Mouse (Mus musculus): Measurements from ENCODE around the gene Ciart.
A peak's percentile ranks its signal among the peaks of the same experiment; 100 is the strongest.
"Not testable (repeated sequence)": the region's sequence is repeated elsewhere in the genome, so short reads cannot be mapped to it uniquely, and the experiment has no call there.

Ciart gene

DNA sequence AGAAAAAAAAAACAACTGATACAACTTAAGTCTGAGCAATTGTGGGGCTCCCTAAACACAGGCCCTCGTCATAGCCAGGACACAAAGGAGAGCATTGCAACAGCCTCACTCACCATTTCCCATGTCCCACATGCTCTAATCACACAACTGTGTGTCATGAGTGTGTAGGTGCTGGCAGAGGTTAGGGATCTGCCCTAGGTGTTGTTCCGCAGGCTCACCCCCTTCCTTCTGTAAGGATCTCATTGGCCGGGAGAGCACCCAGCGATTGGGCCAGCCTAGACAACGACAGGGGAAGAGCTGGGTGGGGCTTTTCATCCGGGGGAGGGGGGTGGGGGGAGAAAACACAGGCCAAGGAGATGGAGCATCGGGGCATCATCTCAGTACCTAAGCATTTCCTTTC lies 18.5 kb downstream of the Ciart start:
- no peak for DNase-seq

DNA sequence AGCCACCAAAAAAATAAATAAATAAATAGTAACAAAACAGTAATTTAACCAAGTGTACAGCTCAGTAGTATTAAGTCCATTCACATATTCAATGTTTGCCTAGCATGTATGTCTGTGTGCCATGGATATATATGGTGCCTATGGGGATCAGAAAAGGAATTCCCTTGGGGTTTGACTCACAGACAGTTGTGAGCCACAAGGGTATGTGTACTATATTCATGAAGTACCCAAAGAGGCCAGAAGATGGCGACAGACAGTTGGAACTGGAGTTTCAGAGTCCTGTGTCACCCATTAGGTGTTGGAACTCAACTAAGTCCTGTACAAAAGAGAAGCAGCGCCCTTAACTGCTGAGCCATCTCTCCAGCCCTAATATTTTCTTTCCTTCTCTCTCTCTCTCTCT lies 20.3 kb downstream of the Ciart start:
- DNase-seq = peak; percentile 81

DNA sequence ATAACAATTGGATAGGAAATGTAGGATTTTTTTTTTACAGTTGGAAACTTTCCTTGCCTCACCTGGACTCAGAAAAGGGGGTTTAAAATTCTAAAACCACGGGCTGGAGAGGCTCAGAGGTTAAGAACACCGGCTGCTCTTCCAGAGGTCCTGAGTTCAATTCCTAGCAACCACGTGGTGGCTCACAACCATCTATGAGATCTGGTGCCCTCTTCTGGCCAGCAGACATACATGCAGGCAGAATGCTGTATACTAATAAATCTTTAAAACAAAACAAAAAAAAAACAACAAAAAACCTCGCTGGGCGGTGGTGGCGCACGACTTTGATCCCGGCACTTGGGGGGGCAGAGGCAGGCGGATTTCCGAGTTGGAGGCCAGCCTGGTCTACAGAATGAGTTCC lies 20.8 kb downstream of the Ciart start:
- no peak for DNase-seq

DNA sequence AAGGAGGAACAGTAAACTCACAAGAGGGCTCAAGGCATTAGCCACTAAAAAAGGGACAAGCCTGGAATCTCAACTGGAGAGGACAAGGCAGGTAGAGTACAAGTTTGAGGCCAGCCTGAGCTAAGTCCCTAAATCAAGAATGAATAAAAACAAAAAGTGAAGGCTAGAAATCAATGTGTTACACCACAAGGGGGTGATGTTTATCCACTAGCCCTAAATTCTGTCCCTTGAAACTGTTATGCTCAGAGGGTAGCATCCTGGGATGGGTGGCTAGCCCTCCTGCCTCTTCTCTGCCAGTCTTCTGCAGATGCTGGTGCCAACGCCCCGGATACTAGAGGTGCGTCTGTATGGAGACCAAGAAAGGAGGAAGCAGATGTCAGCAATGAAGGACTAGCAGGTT lies 21.7 kb downstream of the Ciart start:
- DNase-seq = no peak

DNA sequence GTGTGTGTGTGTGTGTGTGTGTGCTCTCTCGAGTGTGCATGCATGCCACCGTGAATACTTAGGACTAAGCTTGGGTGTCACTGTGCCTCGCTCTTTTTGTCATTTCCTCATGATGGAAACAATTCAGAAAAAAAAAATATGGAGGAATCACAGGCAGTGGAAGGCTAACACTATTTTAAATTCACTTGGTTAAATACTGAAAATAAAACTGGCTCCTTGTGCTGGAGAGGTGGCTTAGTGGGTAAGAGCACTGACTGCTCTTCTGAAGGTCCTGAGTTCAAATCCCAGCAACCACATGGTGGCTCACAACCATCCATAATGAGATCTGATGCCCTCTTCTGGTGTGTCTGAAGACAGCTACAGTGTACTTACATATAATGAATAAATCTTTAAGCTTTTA lies 23.8 kb downstream of the Ciart start:
- DNase-seq = not testable (repeated sequence)

DNA sequence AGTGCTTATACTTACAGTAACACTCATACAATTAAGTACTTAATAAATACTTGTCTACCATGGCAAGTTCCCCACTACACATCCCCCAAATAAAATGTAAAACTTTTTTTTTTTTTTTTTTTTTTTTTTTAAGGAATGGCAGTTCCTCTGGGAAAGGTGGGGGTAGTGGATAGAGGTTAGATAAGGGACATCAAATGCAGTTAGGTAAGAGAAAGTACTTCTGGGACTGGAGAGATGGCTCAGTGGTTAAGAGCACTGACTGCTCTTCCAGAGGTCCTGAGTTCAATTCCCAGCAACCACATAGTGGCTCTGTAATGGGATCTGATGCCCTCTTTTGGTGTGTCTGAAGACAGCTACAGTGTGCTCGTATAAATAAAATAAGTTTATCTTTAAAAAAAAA lies 25.0 kb downstream of the Ciart start:
- not testable (repeated sequence) for DNase-seq

DNA sequence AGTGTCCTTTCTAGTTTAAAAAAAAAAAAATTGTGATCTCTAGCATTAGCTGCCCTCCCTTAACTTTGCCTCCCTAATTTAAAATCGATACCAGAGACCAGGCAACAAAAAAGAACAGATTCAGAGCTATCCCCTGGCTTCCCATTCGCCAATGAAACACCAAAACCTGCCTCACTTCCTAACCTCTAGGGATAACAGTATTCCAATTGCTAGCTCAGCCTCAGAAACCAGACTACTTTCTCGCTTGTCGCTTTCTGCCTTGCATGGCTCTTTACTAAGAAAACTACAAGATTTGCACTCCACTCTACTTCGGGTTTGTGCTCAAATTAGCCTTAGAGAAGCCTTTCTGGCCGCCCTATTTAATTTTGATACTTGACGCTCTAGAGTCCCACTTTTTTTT lies 25.9 kb downstream of the Ciart start:
- peak; percentile 34 for DNase-seq

DNA sequence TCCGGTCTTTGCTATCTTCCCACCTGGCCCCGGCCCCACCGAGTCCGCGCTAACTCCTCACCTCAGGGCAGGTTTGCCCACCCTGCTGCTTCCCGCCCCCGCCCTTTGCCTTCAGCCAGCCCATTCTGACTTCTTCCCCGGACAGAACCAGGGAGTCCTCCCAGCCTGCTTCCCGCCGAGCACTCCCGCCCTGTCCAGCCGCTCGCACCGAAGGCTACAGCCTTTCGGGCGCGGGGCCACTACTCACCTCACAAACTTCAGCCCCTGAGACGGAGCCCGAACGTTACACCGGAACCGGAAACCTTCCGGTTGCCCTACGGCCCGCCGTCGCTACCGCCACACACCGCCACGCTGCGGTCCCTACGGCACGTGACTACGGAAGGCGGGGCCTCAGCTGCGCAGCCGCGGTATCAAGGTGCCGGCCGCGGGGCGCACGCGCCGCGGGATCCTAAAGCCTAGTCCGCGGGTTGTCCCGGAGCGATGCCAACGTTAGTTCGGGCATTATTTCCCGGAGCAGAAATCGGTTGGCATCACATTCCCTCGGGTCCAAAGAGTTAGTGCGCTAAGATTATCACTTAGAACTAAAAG lies 26.5 kb downstream of the Ciart start, which contains the start of gene Prpf3:
Prpf3 (minus strand) TSS at position 384 of the 588 bp plus-strand sequence.
- DNase-seq = peak; percentile 98

DNA sequence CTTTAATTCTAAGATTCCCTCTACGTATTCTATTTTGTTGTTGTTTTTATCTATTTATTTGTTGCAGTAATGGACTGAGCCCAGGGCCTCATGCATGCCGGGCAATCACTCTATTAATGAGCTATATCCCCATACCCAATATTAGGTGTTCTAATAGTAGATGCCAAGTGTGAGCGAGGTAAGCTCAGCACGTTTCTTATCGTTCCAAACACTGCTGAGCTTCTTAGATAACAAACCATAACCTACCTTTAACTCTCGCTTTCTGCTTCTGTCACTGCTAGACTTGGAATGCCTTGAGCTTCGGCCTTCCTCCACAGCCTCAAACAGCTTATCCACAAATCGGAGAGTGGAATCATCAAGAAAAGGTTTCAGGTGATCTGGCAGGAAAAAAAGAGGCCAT lies 30.7 kb downstream of the Ciart start:
- DNase-seq = no peak

DNA sequence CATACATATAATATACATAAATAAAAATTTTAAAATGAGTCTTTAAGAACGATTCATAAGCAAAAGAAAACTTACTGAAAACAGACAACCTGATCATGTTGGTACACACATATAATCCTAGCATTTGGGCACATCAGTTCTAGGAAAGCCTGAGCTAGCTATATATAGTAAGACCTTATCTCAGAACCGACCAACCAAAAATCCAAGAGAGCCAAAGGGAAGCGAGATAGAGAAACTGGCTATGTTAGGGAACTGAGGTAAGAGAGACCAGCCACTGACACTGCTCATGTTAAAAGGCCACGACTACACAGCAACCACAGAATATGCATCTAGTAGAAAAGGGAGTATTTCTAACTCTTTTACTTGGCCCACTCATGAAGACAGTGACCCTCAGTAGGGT lies 31.4 kb downstream of the Ciart start:
- no peak for DNase-seq

DNA sequence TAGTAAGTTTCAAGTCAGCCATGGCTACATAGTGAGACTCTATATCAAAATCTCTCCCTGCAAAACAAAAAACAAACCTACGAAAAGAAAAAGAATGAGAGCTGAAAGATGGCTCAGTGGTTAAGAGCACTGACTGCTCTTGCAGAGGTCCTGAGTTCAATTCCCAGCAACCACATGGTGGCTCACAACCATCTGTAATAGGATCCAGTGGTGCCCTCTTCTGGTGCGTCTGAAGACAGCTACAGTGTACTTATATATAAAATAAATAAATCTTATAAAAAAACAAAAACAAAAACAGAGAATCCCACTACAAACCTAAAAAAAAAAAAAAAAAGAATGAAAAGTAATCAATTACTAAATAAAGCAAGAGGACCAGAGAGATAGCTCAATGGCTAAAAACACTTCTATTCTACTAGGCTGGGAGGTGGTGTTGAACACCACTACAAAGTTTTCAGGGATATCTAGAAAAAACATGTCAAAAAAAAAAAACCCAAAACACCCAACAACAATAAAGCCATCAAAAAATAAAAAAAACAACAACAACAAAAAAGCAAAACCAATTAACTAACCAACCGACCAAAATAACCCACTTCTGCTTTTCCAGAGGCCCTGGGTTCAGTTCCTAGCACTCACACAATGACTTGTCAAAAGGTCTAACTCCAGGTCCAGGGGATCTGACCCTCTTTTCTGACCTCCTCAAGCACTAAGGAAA lies 39.4 kb downstream of the Ciart start:
- DNase-seq = no peak

DNA sequence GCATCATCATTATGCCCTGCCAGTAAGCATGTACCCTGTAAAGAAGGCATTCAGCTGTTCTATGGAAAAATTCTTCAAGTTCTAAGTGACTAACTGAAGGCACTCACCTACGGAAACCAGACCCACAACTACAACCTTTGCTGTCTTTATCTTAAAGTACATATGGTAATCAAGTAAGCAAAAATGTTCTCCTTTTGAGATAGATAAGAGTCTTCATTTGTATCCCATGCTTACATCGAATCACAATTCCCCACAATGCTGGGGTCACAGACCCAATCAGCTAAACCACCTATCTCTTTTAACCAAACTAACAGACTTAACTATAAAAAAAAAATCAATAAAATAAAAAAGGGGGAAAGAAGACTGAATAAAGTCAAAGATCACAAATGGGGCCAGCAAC lies 42.8 kb downstream of the Ciart start:
- no peak for DNase-seq

DNA sequence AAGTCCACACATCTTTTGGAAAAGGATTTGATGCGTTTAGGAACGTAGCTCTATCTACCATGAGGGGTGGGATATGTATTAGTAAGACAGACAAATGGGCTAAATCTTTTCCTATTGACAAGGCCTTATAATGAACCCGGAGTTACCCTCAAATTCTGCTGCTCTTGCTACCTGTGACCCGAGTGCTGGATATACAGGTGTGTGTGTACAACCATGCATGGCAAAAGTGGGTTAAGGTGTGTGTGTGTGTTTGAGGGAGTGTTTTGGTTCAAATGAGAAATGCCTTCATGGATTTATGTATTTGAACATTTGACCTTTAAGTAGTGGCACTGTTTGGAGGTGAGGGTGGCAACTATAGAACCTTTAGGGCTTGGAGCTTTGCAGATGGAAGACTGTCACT lies 53.0 kb downstream of the Ciart start:
- DNase-seq = no peak

Data from embryo, embryonic 11 days (tissue).